Mouse (Mus musculus) gastrocnemius, postnatal 25 days (tissue): ENCODE measurements around the gene Drd2. TPM values are rescaled to one million over a fixed set of nuclear protein-coding genes. Genes with fewer than 3 reads are reported as not detected.

Experiments
- DNase-seq: peaks from one replicate; pipeline ENCODE4 v3.0.0; 2022
- total RNA-seq, 2 experiments: library from RNA; stranded (reverse); gene quantifications; 1 replicate in 1 of 2; 2 replicates in 1 of 2; pipeline ENCODE4 v1.2.3; 2021

Gene Drd2
- total RNA-seq, 2 experiments from 2014 or later = not detected

DNA sequence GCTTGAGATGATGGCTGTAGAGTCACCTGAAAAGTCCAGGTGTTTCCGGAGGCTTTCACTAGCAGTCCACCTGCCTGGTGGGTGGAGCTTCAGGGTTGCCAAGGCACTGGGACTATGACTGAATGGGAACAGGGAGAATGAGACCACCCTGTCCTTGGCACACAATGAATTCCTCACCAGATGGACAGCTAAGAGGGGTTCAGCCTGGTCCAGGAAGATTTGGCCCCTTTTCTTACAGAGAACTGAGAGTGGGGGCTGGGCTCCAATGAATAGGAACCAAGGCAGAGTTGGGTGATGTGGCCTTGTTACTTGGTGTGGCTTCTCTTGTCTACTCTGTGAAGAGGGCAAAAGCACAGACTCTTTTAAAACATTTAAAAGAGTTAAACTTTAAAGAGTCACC lies 112.0 kb downstream of the Drd2 start:
- no peak for DNase-seq

DNA sequence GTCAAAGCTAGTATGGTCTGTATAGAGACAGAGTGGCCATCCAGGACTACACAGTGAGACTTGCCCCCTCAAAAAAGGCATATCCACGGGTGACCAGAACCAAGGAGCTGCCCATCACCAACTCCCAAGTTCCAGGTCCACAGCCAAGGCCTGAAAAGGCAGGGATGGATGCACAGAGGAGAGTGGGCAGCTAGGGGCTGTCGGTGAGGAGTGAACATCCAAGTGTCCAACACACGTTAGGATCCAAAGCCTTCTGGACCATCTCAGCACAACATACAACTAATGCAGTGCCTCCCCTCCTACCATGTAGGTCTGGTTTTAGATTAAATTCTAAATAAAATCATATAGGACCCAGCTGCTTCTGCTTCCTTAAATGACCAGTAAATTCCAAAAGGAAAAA lies 115.7 kb downstream of the Drd2 start:
- DNase-seq = no peak

Other genes starting within 250 kb of the Drd2 start
- gene Gm4894, start 90.1 kb upstream of the Drd2 start, total RNA-seq = not detected
- gene Ankk1, start 86.4 kb downstream of the Drd2 start, total RNA-seq = not detected
- under 1 TPM; 0.82 to 0.88 TPM for gene Ttc12, start 145.6 kb downstream of the Drd2 start, total RNA-seq